Mouse (Mus musculus) kidney, adult 2 months (tissue): Measurements from ENCODE around the gene Sri.

ENCODE experiments used
- CTCF ChIP-seq: fragments of 200-500 bp; conservative IDR thresholded peaks from 2 replicates; pipeline ENCODE4 v1.5.1; 2011; ENCODE audit warnings: low read depth, mild to moderate bottlenecking, control low read depth, low read length, moderate library complexity, mixed read lengths; ENCODE audit not compliant: insufficient read depth, insufficient read length
- POLR2A ChIP-seq: fragments of 200-500 bp; IDR thresholded peaks from one replicate; pipeline ENCODE4 v1.6.1; 2011; ENCODE audit warnings: low read depth, low read length, control low read depth

DNA sequence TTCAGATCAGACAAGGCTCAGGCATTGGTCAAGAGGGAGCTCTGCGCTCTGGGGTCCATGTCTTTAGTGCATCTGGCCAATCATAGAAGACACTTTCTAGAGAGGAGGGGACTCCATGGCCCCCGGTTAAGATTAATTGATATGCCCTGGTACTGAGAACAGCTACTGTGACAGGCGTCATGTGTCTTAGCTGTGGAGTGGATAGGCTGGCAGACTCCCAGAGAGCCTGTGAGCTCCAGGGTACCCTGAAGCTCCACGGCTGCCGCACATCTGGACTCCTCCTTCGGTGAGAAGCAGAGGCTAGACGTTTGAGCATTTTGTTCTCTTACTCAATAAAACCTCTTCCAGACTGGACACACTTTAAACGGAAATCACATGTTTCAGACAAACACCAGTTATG, 31.6 kb downstream of the Sri start:
- TF ChIP-seq POLR2A (no peak), CTCF (no peak)
